Mouse (Mus musculus) liver, embryonic 16.5 days (tissue): ENCODE results near the gene Poldip2. TPM values are rescaled to one million over a fixed set of nuclear protein-coding genes. Genes with fewer than 3 reads are reported as not detected.
A peak's percentile ranks its signal among the peaks of the same experiment; 100 is the strongest.
"Not testable (repeated sequence)": the region's sequence is repeated elsewhere in the genome, so short reads cannot be mapped to it uniquely, and the experiment has no call there.

Source experiments
- ATAC-seq: fragments of 200-750 bp; cut with Nextera tagmentation; 2 replicates; pipeline ENCODE4 v1.8.0; 2017; ENCODE audit warnings: low read depth, mild to moderate bottlenecking, moderate number of reproducible peaks, moderate library complexity
- H3K27ac ChIP-seq: fragments of 300-500 bp; sonication (generic); 2 replicates; pipeline ENCODE4 v1.5.1; 2014; ENCODE audit warnings: mild to moderate bottlenecking, low read length
- H3K27me3 ChIP-seq: fragments of 300-500 bp; sonication (generic); 2 replicates; pipeline ENCODE4 v1.6.1; 2014; ENCODE audit warnings: low read depth, low read length, mixed read lengths; ENCODE audit not compliant: control insufficient read depth, insufficient read depth
- H3K36me3 ChIP-seq: fragments of 300-500 bp; sonication (generic); 2 replicates; pipeline ENCODE4 v1.6.1; 2014; ENCODE audit warnings: mild to moderate bottlenecking; ENCODE audit not compliant: control insufficient read depth, insufficient read depth
- H3K4me1 ChIP-seq: fragments of 300-500 bp; sonication (generic); 2 replicates; pipeline ENCODE4 v1.6.1; 2014; ENCODE audit warnings: low read depth, low read length, mixed read lengths; ENCODE audit not compliant: control insufficient read depth
- H3K4me2 ChIP-seq: fragments of 300-500 bp; sonication (generic); 2 replicates; pipeline ENCODE4 v1.6.1; 2014; ENCODE audit warnings: low read depth, low read length, mixed read lengths
- H3K4me3 ChIP-seq: fragments of 300-500 bp; sonication (generic); 2 replicates; pipeline ENCODE4 v1.5.1; 2014; ENCODE audit warnings: low read depth, mild to moderate bottlenecking, low read length
- H3K9ac ChIP-seq: fragments of 300-500 bp; sonication (generic); 2 replicates; pipeline ENCODE4 v1.6.1; 2014; ENCODE audit warnings: low read depth, low read length
- H3K9me3 ChIP-seq: fragments of 300-500 bp; sonication (generic); replicated peaks from 2 replicates; pipeline ENCODE4 v1.6.1; 2016; ENCODE audit warnings: low read length; ENCODE audit not compliant: control insufficient read depth
- WGBS: fragments of 180-500 bp; shearing (Covaris S2); extraction: QIAGEN DNeasy Blood & Tissue Kit; methylation state at CpG from one replicate; pipeline ENCODE4 v1.1.7; 2014; ENCODE audit not compliant: insufficient replicate concordance; 5-methylcytosine and 5-hydroxymethylcytosine counted together
- polyA plus RNA-seq: library from polyadenylated mRNA; unstranded; fragments of >200 nt; fragmentation: Nextera tagmentation; extraction: Ambion mirVana; gene quantifications from 2 replicates; pipeline ENCODE4 v1.2.1, GENCODE M21; 2015

The Poldip2 gene
- polyA plus RNA-seq, 1 experiment from 2014 or later = 62.5 TPM

DNA sequence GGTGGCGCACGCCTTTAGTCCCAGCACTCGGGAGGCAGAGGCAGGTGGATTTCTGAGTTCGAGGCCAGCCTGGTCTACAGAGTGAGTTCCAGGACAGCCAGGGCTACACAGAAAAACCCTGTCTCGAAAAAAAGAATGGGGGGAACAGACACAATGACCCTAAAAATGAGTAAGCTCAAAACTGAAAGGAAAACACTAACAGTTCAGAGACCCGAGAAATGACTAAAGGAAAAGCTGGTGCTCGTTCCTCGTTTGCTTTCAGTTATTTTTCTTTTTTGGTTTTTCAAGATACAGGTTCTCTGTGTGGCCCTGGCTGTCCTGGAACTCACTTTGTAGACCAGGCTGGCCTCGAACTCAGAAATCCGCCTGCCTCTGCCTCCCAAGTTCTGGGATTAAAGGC lies 19.5 kb downstream of the Poldip2 start:
- not testable (repeated sequence) for H3K4me1 ChIP-seq, H3K36me3 ChIP-seq, ATAC-seq, H3K4me2 ChIP-seq, H3K4me3 ChIP-seq, H3K9ac ChIP-seq, H3K9me3 ChIP-seq, H3K27me3 ChIP-seq, H3K27ac ChIP-seq
- WGBS = 68% methylated on average over 10 of the region's 10 CpGs

DNA sequence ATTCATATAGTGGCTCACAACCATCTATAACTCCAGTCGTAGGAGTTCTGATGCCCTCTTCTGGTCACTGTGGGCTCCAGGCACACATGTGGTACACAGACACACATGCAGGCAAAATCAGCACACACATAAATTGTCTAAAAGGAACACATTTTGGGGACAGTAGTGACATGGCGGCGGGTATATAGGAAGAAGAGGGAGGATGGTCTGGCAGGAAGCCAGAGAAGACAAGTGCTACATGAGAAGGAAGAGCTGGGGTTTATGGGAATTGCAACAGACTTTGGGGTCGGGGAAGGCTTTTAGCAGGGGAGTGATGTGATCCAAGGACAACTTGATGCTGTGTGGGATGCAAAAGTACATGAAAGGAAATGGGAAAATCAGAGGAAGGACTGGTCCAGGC lies 22.5 kb downstream of the Poldip2 start:
- H3K4me2 ChIP-seq = no peak overlapping the region
- 76% methylated on average over 4 of the region's 4 CpGs for WGBS
- 0 out of 2 replicates have a peak overlapping the region, but pooled peaks have one; percentile 88 for H3K4me3 ChIP-seq
- H3K4me1 ChIP-seq = peaks cover 20% of the 10 kb centered on the region
- no peak overlapping the region for H3K27ac ChIP-seq
- no peaks in the 10 kb centered on the region for H3K36me3 ChIP-seq
- ATAC-seq = no peak
- no peak overlapping the region for H3K9ac ChIP-seq
- H3K27me3 ChIP-seq = no peaks in the 10 kb centered on the region
- no peaks in the 10 kb centered on the region for H3K9me3 ChIP-seq

DNA sequence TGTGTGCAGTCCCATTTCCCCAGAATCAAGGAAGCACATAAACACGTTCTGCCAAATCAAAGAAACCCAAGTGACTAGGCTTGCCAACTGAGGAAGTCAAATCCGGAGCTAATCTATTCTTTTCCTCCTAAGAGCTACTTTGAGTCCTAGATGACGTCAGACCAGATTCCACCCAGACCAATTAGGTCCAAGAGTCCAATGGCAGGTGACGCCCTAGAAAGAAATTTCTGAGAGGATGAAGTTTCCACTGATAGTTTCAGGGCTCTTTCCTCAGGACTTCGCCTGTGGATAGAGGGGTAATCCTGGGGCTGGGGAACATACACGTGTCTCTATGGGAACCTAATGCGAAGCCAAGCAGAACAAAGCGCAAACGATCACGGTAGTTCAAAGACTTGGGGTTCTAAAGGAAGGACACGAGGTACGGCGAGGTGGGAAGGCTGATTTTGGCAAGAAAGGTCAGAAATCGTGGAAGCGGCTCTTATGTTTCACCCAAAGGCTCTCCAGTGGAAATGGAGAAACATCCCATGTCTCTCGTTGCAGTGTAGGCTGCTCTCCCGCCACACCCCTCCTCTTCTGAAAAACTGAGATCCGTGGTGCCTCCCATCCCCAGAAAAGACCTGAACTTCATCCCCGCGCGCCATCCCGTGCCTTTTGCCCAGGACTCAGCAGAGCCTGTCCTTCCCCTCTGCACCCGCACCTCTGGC lies 23.5 kb downstream of the Poldip2 start:
- H3K9ac ChIP-seq = peak overlapping the region; percentile 69
- WGBS = under 1% methylated on average over 23 of the region's 23 CpGs
- peaks cover 3% of the 10 kb centered on the region for H3K36me3 ChIP-seq
- H3K4me3 ChIP-seq = peak overlapping the region; percentile 88
- H3K27ac ChIP-seq = peak overlapping the region; percentile 86
- ATAC-seq = no peak; the same call in 1 of the 2 replicates
- no peaks in the 10 kb centered on the region for H3K9me3 ChIP-seq
- H3K4me1 ChIP-seq = peaks cover 20% of the 10 kb centered on the region
- no peaks in the 10 kb centered on the region for H3K27me3 ChIP-seq
- peak overlapping the region; percentile 89 for H3K4me2 ChIP-seq

DNA sequence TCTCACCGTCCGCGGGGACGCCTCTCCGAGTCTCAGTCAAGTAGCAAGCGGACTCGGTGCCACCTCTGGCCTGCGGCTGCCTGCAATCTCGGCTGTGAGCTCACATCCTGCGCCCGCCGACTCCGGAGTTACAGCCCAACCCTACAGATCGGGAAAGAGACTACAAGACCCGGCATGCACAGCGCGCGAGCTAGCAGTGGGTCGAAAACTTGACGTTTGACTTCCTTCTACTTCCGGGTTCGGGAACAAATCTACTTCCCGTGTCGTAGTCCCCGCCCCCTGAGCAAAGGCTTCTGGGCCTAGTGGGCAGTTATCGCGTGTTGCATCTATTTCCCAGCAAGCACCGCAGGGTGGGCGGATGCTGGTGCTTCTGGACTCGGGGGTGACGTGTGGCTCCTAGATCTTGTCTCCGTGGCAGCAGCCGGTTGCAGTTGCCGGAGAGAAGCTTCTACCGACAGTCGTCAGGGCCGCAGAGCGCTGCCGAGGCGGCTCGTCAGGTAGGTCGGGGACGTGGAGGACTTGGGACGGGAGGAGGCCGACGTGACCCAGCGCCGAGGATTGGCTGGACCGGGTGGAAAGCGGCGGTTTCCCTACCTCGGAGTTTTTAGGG lies 24.2 kb downstream of the Poldip2 start, which contains the start of the genes Tnfaip1 and Ift20:
TSS of gene Tnfaip1 (minus strand) at position 253 of the 610 bp plus-strand sequence.
TSS of gene Ift20 (plus strand) at position 282 of the 610 bp plus-strand sequence.
- Histone ChIP-seq H3K36me3 (peaks cover 8% of the 10 kb centered on the region), H3K9ac (peak within 1 kb of the TSS; percentile 93), H3K4me3 (peak within 1 kb of the TSS; percentile 88), H3K4me2 (peak within 1 kb of the TSS; percentile 89), H3K4me1 (peaks cover 20% of the 10 kb centered on the region), H3K27me3 (no peaks in the 10 kb centered on the region), H3K27ac (peak within 1 kb of the TSS; percentile 91), H3K9me3 (no peaks in the 10 kb centered on the region)
- WGBS = under 1% methylated on average over 52 of the region's 52 CpGs
- peak; percentile 96 for ATAC-seq

DNA sequence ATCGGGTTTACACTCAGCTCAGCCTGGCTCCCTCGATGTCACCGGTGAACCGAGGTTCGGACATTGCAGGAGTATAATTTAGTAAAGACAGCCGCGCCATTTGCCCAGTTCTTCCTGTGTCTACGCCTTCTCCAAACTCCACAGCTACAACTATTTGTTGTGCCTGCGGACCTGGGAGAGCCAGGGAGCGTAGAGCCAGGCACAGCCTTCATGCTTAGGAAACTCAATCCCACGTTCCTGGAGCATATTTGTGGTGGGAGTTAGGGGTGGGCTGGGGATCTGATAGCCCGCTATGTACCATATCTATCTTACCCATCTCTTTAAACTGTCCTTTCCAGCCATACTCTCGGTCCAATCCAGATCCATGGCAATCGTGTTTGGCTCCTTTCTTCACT lies 24.7 kb downstream of the Poldip2 start:
- under 1% methylated on average over 14 of the region's 14 CpGs for WGBS
- H3K27ac ChIP-seq = peak overlapping the region; percentile 91
- H3K9me3 ChIP-seq = no peaks in the 10 kb centered on the region
- peak overlapping the region; percentile 76 for H3K4me2 ChIP-seq
- no peaks in the 10 kb centered on the region for H3K27me3 ChIP-seq
- ATAC-seq = no peak
- peak overlapping the region; percentile 88 for H3K4me3 ChIP-seq
- peak overlapping the region; percentile 93 for H3K9ac ChIP-seq
- peaks cover 20% of the 10 kb centered on the region for H3K4me1 ChIP-seq
- peaks cover 11% of the 10 kb centered on the region for H3K36me3 ChIP-seq

DNA sequence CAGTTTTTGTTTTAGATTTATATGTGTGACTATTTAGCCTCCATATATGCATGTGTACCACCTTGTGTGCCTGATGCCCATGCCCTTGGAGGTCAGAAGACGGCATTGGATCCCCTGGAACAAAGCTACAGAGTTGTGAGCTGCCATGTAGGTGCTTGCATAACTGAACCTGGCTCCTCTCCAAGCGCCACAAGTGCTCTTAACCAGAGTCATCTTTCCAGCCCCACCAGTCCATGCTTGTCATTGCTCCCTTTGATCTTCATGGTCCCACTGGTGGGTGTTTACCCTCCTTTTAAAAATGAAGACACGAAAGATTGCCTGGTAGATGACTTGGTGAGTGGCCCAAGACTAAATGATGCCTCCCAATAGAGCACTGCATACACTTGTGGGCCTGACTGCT lies 28.4 kb downstream of the Poldip2 start:
- no peak overlapping the region for H3K27ac ChIP-seq
- no peak overlapping the region for H3K9ac ChIP-seq
- H3K27me3 ChIP-seq = no peaks in the 10 kb centered on the region
- WGBS = 63% methylated on average over 3 of the region's 3 CpGs
- no peak overlapping the region for H3K4me2 ChIP-seq
- H3K4me1 ChIP-seq = peaks cover 12% of the 10 kb centered on the region
- ATAC-seq = no peak
- H3K36me3 ChIP-seq = peaks cover 16% of the 10 kb centered on the region
- no peaks in the 10 kb centered on the region for H3K9me3 ChIP-seq
- no peak overlapping the region for H3K4me3 ChIP-seq

DNA sequence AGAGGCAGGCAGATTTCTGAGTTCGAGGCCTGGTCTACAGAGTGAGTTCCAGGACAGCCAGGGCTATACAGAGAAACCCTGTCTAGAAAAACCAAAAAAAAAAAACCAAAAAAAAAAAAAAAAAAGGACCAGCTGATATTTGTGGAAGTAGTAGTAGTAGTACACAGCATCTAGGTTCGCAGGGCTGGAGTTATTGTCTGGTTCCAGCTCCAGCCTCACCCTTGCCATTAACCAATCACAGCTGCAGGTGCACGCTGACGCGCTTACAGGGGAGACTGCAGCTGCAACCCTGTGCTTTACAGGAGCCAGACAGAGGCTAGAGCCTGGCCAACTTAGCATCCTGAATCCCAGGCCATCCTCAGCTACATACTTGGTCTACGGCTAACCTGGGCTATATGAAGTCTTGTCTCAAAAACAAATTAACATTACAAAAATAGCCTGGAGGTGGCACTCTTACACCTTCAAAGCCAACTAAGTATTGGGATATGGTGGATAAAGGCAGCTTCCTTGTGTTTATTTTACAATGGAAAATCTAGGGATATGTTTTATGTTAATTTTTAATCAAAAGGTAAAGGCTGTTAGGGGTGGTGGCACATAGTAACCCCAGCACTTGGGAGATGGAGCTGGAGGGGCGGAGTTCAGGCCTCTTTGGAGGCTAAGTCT lies 32.6 kb downstream of the Poldip2 start:
- Histone ChIP-seq H3K9ac (no peak overlapping the region), H3K27me3 (no peaks in the 10 kb centered on the region), H3K4me1 (peaks cover 4% of the 10 kb centered on the region), H3K4me2 (no peak overlapping the region), H3K9me3 (no peaks in the 10 kb centered on the region), H3K36me3 (peaks cover 16% of the 10 kb centered on the region), H3K4me3 (no peak overlapping the region), H3K27ac (no peak overlapping the region)
- 83% methylated on average over 7 of the region's 7 CpGs for WGBS
- no peak for ATAC-seq

DNA sequence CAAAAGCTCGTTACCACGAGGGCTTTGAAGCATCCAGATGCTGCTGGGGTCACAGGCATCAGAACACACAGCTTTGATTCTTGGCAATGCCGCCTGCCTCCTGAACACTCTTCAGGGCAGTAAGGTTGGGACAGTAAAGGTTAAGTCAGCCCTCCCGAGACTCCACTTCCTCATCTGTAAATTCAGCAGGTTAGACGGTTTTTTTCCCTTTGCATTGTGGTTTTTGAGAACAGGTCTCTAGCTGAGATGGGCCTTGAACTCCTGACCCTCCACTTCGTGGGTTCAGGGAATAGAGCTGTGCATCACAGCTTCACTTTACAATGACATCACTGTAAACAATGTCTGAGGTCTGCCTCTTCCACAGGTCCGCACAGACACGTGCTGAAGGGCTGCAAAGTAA lies 33.2 kb downstream of the Poldip2 start:
- no peaks in the 10 kb centered on the region for H3K9me3 ChIP-seq
- no peaks in the 10 kb centered on the region for H3K27me3 ChIP-seq
- no peak overlapping the region for H3K27ac ChIP-seq
- ATAC-seq = no peak
- 33% methylated on average over 8 of the region's 8 CpGs for WGBS
- H3K4me2 ChIP-seq = no peak overlapping the region
- H3K4me3 ChIP-seq = no peak overlapping the region
- H3K9ac ChIP-seq = no peak overlapping the region
- H3K4me1 ChIP-seq = peaks cover 10% of the 10 kb centered on the region
- H3K36me3 ChIP-seq = peaks cover 16% of the 10 kb centered on the region
